Mouse (Mus musculus): Measurements from ENCODE around the gene Hectd4. TPM values are rescaled to one million over a fixed set of nuclear protein-coding genes. Genes with fewer than 3 reads are reported as not detected.
"Not testable (repeated sequence)": the region's sequence is repeated elsewhere in the genome, so short reads cannot be mapped to it uniquely, and the experiment has no call there.

Gene Hectd4
- polyA plus RNA-seq, 1 experiment from 2014 or later, result 3.0 TPM

DNA sequence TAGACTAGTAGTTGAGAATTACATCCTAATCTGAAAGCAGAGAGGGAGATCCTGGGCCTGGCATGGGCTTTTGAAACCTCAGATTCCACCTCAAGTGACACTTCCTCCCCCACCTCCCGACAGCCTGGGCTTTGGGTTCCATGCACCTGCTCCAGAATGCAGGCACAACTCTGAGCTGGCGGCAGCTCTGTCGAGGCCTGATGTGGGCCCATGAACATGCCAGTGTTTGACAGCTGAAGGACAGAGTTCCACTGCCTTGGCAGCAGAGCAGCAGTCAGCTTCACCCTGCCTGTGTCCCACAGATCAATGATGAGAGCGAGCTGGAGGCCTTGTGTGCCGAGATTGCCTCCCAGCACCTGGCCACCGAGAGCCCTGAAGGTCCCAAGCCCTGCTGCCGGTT, 143.4 kb downstream of the Hectd4 start:
- ATAC-seq (replicated peaks; ENCODE audit: insufficient number of reproducible peaks, insufficient read depth, low FRiP score, low read depth), result no peak
- Histone ChIP-seq H3K4me2 (no peak overlapping the region), H3K4me3 (no peak overlapping the region), H3K27me3 (no peaks in the 10 kb centered on the region), H3K9ac (no peak overlapping the region), H3K36me3 (peaks cover 93% of the 10 kb centered on the region), H3K9me3 (replicated peaks) (no peaks in the 10 kb centered on the region), H3K4me1 (replicated peaks) (no peaks in the 10 kb centered on the region), H3K27ac (no peak overlapping the region)
- 83% methylated on average over 7 of the region's 7 CpGs for WGBS

DNA sequence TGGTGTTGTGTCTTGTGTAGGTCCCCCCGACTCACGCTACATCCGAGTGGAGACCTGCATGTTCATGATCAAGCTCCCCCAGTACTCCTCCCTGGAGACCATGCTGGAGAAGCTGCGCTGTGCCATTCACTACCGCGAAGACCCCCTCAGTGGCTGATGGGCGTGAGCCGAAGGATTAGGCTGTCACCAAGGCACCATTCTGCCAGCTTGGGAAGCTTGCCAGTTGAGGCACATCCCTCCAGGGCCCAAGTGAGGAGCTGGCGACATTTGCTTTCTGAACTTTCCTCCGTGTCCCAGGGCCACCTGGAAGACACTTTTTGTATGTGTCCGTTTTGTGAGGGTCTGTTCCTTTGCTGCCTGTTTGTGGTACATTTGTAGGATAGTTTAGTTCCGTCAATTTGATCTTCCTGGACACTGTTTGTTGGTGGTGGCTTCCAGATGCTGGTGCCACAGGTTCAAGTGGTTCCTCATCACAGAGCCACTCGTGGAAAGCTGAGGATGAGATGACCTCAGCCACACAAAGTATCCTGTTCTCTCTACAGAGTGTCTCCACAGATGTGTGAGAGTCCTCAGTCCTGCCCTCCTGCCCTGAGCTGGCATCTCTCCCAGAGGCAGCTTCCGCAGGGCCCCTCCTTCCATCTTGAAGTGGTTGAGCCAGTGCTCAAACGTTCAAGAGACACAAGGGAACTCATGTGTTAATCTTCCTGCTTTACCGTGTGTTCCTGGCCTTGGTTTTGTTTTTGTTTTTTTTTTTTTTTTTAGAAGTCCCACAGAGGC, 146.6 kb downstream of the Hectd4 start:
- Histone ChIP-seq H3K9me3 (replicated peaks) (no peaks in the 10 kb centered on the region), H3K27me3 (no peaks in the 10 kb centered on the region), H3K27ac (no peak overlapping the region), H3K4me2 (no peak overlapping the region), H3K4me3 (no peak overlapping the region), H3K4me1 (replicated peaks) (no peaks in the 10 kb centered on the region), H3K36me3 (peaks cover 84% of the 10 kb centered on the region), H3K9ac (no peak overlapping the region)
- ATAC-seq (replicated peaks; ENCODE audit: insufficient number of reproducible peaks, insufficient read depth, low FRiP score, low read depth), result no peak
- WGBS, result 73% methylated on average over 16 of the region's 16 CpGs

DNA sequence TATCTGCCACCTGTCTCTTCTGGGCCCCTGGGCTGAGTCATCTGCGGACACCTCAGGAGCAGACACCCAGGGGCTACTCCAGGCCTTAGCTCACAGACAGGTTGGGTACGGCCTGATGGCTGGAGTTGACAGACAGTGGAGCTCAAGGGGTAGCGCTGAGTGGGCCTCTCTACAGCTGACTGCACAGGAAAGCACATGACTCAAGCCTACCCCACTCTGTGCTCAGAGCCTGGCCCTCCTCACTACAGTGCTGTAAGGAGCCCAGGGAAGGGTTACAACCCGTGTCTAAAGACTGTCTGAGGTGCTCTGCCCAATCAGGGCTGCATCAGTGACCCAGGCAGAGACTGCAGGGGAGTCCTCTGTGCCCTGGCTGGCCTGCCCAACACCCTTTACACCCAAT, 147.2 kb downstream of the Hectd4 start:
- H3K4me2 ChIP-seq, result no peak overlapping the region
- 0 out of 2 replicates have a peak, but pooled peaks have one; percentile 19 for ATAC-seq (replicated peaks; ENCODE audit: insufficient number of reproducible peaks, insufficient read depth, low FRiP score, low read depth)
- no peaks in the 10 kb centered on the region for H3K4me1 ChIP-seq (replicated peaks)
- H3K4me3 ChIP-seq, result no peak overlapping the region
- no peak overlapping the region for H3K27ac ChIP-seq
- whole genome bisulfite sequencing, result 77% methylated on average over 4 of the region's 4 CpGs
- no peak overlapping the region for H3K9ac ChIP-seq
- no peaks in the 10 kb centered on the region for H3K9me3 ChIP-seq (replicated peaks)
- H3K36me3 ChIP-seq, result peaks cover 85% of the 10 kb centered on the region
- no peaks in the 10 kb centered on the region for H3K27me3 ChIP-seq

DNA sequence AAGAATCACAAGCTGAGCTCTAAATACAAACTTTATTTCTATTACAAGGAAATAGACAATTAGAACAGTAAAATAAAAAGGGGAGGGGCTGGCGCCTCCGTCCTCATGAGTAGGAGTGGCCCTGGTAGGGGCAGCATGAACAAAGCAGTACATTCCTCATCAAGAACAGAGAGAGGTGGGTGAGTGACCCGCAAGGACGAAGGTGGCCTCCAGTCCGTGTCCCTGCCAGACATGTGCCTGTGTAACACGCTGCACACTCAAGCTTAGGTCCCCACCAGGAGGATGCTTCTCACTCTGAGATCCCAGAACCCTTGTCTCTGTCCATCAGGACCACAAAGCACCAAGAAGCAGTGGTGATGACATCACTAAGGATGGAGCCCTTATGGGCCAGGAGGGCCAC, 151.7 kb downstream of the Hectd4 start:
- H3K27ac ChIP-seq, result no peak overlapping the region
- no peak overlapping the region for H3K4me2 ChIP-seq
- no peaks in the 10 kb centered on the region for H3K27me3 ChIP-seq
- H3K36me3 ChIP-seq, result peaks cover 78% of the 10 kb centered on the region
- H3K4me1 ChIP-seq (replicated peaks), result no peaks in the 10 kb centered on the region
- no peak overlapping the region for H3K9ac ChIP-seq
- ATAC-seq (replicated peaks; ENCODE audit: insufficient number of reproducible peaks, insufficient read depth, low FRiP score, low read depth), result no peak
- WGBS, result 87% methylated on average over 6 of the region's 6 CpGs
- H3K9me3 ChIP-seq (replicated peaks), result no peaks in the 10 kb centered on the region
- no peak overlapping the region for H3K4me3 ChIP-seq

DNA sequence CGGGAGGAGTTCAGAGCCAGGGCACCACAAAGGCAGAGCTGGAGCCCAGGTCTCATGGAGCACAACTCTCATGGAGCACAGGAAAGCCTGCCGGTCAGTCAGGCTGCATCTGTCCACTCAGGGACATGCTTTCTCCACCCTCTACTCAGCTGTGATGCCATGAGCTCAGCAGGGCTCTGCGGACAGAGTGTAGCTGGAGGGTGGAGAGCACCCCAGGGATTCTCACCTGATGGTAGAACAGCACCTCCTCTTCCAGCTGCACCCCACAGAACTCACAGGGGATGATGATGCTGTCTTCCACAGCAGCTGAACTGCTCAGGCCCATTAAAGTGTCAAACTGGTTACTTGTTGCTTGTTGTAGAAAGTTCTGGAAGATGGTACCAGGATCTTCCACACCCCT, 154.8 kb downstream of the Hectd4 start:
- Histone ChIP-seq H3K36me3 (peaks cover 84% of the 10 kb centered on the region), H3K9ac (no peak overlapping the region), H3K9me3 (replicated peaks) (no peaks in the 10 kb centered on the region), H3K27ac (no peak overlapping the region), H3K4me2 (no peak overlapping the region), H3K27me3 (no peaks in the 10 kb centered on the region), H3K4me3 (no peak overlapping the region), H3K4me1 (replicated peaks) (no peaks in the 10 kb centered on the region)
- ATAC-seq (replicated peaks; ENCODE audit: insufficient number of reproducible peaks, insufficient read depth, low FRiP score, low read depth), result no peak
- 81% methylated on average over 3 of the region's 3 CpGs for WGBS

DNA sequence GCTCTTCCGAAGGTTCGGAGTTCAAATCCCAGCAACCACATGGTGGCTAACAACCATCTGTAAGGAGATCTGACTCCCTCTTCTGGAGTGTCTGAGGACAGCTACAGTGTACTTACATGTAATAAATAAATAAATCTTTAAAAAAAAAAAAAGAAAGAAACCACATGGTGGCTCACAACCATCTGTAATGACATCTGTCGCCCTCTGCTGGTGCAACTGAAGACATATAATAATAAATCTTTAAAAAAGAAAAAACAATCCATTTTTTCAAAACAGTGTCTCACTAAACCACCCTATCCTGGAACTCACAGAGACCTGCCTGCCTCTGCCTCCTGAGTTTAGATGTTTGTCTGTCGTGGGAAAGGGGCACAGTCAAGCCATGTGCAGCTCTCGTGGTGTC, 157.0 kb downstream of the Hectd4 start:
- ATAC-seq (replicated peaks; ENCODE audit: insufficient number of reproducible peaks, insufficient read depth, low FRiP score, low read depth); H3K4me3 ChIP-seq; H3K9me3 ChIP-seq (replicated peaks); H3K4me1 ChIP-seq (replicated peaks); H3K27ac ChIP-seq; H3K9ac ChIP-seq; H3K4me2 ChIP-seq; H3K27me3 ChIP-seq: not testable (repeated sequence)
- H3K36me3 ChIP-seq, result peaks cover 89% of the 10 kb centered on the region
- 71% methylated on average over 5 of the region's 5 CpGs for WGBS

DNA sequence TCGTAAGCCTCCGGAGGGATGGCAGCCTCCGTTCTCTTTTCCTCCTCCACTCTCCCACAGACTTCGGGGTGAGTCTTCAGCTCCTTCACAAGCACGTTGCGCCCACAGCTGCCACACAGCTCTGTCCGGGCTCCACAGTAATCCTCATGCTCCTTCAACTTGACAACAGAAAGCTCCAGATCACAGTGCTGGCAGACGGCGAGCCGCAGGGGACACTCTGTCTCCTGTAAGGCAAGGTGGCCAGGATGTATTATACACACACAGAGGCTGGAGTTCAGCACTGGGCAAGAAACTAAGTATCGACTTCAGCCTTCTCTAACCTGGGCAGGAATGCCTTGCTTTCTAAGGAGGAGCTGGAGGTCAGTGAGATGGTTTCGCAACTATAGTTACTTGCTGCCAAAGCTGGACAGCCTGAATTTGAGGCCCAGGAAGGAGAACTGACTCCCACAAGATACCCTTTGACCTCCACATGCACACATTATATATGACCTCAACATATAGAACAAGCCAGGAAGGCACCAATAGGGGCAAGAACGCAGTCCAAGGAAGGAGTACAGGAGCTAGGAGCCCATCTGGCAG, 158.7 kb downstream of the Hectd4 start:
- Histone ChIP-seq H3K27ac (no peak overlapping the region), H3K36me3 (peaks cover 77% of the 10 kb centered on the region), H3K27me3 (no peaks in the 10 kb centered on the region), H3K4me1 (replicated peaks) (peaks cover 12% of the 10 kb centered on the region), H3K9ac (no peak overlapping the region), H3K4me2 (no peak overlapping the region), H3K4me3 (no peak overlapping the region), H3K9me3 (replicated peaks) (0 out of 2 replicates have a peak, but pooled peaks cover 5% of the 10 kb centered on the region)
- 90% methylated on average over 13 of the region's 13 CpGs for WGBS
- no peak for ATAC-seq (replicated peaks; ENCODE audit: insufficient number of reproducible peaks, insufficient read depth, low FRiP score, low read depth)

DNA sequence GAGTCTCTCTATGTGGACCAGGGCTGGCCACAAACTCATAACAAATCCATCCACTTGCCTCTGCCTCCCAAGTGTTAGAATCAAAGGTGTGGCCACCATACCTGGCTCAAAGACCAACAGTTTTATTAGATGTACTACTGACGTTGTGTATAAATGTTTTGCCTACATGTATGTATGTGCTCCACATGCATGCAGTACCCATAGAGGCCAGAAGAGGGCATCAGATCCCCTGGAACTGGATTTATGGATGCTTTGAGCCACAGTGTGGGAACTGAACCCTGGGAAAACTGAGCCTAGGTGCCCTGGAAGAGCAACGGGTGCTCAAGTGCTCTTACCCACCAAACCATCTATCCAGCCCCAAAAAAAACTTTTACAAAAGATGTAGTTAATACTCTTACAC, 160.7 kb downstream of the Hectd4 start:
- 97% methylated on average over 2 of the region's 2 CpGs for WGBS
- H3K9me3 ChIP-seq (replicated peaks), result 0 out of 2 replicates have a peak, but pooled peaks cover 5% of the 10 kb centered on the region

DNA sequence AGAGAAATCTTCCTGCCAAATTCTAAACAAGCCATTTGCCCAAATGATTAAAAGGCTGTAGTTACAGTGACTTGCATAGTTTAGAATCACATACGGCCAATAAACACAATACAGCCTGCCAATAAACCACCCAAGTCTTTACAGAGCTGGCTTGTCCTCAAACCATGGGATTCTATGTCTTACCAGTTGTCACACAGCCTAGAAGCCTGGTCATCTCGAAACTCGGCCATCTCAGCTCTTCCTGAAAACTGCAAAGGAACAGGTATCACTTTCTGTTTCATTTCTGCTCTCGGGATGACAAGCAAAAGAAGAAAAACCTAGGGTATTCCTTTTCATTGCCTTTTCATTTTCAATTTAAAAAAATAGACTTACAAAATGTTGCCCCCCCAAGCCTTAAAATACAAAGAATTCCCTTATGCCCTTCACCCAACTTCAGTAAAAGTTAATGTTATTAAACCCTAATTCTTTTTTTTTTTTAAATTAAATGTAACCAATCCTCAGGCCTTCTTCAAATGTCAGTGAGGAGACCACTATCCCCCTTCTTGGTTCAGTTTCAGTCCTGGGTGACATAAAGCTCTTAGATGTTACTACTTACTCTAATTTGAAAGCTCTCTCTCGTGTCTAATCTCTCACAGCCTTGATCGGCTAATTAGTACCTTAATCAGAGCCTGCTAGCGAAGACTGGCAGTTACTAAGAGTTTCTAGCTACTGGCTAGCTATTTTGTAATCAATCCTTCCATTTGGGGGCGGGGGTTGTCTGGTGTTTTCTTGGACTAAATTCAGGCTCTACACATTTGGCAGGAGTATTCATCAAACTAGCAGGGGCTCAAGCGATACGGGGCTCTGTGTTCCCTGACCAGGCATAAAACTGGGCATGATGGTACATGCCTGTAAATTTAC, 164.1 kb downstream of the Hectd4 start:
- H3K9ac ChIP-seq, result peak overlapping the region; percentile 56
- H3K4me3 ChIP-seq, result peak overlapping the region; percentile 56
- H3K27ac ChIP-seq, result peak overlapping the region; percentile 84
- 43% methylated on average over 10 of the region's 10 CpGs for WGBS
- peaks cover 33% of the 10 kb centered on the region for H3K36me3 ChIP-seq
- no peaks in the 10 kb centered on the region for H3K27me3 ChIP-seq
- ATAC-seq (replicated peaks; ENCODE audit: insufficient number of reproducible peaks, insufficient read depth, low FRiP score, low read depth), result no peak
- H3K4me2 ChIP-seq, result peak overlapping the region; percentile 86
- 0 out of 2 replicates have a peak, but pooled peaks cover 5% of the 10 kb centered on the region for H3K9me3 ChIP-seq (replicated peaks)
- H3K4me1 ChIP-seq (replicated peaks), result peaks cover 33% of the 10 kb centered on the region

More for the DNA sequence above, 160.7 kb downstream of the Hectd4 start:
- no peaks in the 10 kb centered on the region for H3K27me3 ChIP-seq
- no peak overlapping the region for H3K27ac ChIP-seq
- no peak overlapping the region for H3K4me3 ChIP-seq
- no peak overlapping the region for H3K4me2 ChIP-seq
- H3K36me3 ChIP-seq, result peaks cover 61% of the 10 kb centered on the region
- no peak for ATAC-seq (replicated peaks; ENCODE audit: insufficient number of reproducible peaks, insufficient read depth, low FRiP score, low read depth)
- peaks cover 19% of the 10 kb centered on the region for H3K4me1 ChIP-seq (replicated peaks)
- H3K9ac ChIP-seq, result no peak overlapping the region

DNA sequence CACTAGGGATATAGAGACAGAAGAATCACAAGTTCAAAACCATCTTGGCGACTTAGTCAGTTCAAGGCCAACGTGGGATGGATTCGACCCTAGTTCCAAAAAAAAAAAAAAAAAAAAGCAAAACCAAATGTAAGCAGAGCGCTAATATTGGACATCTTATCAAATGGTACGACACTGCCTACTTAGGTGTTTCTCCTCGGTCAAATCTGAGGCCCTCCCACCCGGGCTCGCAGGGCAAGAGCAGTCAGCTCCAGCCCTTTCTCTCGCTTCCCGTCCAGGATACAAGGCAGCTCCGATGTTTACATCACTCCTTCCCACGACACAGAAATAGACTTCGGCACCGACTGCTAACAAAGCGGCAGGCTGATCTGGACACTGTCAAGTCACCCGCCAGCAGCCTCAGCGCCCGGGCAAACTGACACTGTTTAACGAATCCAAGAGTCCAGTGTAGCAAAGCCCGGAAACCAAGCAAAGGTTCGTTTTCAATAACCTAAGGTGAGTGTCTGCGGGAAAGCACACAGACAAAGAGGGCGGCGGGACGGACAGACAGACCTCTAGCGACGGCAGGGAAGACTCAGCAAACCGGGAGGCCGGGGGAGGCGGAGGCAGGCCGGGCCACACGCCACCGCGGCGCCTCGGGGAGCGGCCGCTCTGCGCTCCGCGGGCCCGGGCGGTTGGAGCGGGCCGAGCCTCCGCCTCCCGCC, 164.9 kb downstream of the Hectd4 start:
- WGBS, result 1% methylated on average over 47 of the region's 47 CpGs
- Histone ChIP-seq H3K36me3 (peaks cover 25% of the 10 kb centered on the region), H3K4me1 (replicated peaks) (peaks cover 33% of the 10 kb centered on the region), H3K27ac (peak overlapping the region; percentile 84), H3K4me3 (peak overlapping the region; percentile 56), H3K9me3 (replicated peaks) (0 out of 2 replicates have a peak, but pooled peaks cover 5% of the 10 kb centered on the region), H3K27me3 (no peaks in the 10 kb centered on the region), H3K4me2 (peak overlapping the region; percentile 86), H3K9ac (peak overlapping the region; percentile 56)
- ATAC-seq (replicated peaks; ENCODE audit: insufficient number of reproducible peaks, insufficient read depth, low FRiP score, low read depth), result peak; percentile 78
